Mouse (Mus musculus): Measurements from ENCODE around the gene Gm13289.
"Not testable (repeated sequence)": the region's sequence is repeated elsewhere in the genome, so short reads cannot be mapped to it uniquely, and the experiment has no call there.

Gene Gm13289

DNA sequence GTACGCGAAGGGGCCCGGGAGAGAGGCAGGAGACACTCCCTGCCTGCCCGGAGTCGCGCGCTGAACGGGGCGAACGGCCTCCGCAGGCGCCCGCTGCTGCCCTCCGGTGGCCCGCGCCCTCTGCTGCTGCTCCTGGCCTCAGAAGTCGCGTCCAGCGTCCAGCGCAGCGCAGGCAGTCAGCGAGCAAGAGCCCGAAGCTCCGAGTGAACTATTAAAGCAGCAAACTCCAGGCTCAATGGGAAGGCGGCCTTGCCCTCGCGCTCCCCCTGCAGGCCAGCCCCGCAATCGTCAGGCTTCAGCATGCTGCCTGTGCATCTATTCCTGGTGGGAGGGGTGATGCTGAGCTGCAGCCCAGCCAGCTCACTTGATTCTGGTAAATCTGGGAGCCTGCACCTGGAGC, at the start of gene Gm13289:
Gene Gm13289, plus strand, starts transcription at position 301 of the 400 bp plus-strand sequence.
- DNase-seq (ENCODE audit: low spot score in 2 of 2) = not testable (repeated sequence)

DNA sequence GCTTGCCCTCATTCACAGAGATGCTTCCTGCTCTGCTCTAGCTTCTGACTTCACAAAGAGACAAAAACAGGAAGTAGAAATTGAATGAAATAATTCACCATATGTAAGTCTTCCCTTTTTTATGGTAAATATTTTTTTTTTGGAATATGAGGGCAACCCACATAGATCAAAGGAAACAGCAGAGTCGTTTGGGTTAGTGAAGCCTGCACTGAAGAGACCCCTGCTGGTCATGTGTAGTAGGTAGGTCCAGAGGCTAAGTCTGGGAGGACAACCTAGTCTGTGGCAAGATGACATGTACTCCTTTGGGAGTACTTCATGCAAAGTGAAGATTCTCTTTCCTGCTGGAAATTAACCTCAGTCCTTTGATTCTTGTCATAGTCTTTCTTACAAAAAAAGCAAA, 49.4 kb upstream of the Gm13289 start:
- DNase-seq (ENCODE audit: low spot score in 2 of 2) = no peak

DNA sequence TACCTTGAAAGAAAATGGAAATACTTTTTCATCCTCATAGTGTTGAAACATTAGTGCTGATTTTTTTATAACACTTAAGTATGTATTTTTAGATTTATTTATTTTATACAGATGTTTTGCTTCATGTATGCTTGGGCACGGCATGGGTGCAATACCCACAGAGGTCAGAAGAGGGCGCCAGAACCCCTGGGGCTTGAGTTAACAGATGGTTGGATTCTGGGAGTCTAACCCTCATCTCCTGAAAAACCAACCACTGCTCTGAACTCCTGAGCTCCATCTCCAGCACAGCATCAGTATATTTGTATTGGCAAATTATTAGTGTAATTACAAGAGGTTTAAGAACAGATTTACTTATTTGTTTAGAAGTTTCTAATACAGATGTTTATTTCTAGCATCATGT, 38.2 kb upstream of the Gm13289 start:
- DNase-seq (ENCODE audit: low spot score in 2 of 2) = peak in 1 of 2 experiments; percentile 62

DNA sequence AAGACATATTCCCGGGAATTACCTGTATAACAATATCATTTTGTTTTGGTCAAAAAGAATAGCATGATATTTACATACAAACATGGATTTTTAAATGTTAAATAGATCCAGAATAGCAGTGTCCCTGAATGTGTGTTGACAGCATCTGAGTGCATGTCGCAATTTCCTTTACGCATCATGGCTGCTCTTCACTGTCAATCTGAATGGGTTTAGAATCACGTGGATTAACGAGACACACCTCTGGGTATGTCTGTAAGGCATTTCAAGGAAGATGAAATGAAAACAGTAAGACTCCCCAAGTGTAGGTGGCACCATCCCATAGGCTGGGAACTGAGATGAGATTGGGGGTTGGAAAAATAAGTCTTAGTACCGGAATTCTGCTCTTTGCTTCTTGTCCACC, 37.7 kb upstream of the Gm13289 start:
- DNase-seq (ENCODE audit: low spot score in 2 of 2) = no peak

DNA sequence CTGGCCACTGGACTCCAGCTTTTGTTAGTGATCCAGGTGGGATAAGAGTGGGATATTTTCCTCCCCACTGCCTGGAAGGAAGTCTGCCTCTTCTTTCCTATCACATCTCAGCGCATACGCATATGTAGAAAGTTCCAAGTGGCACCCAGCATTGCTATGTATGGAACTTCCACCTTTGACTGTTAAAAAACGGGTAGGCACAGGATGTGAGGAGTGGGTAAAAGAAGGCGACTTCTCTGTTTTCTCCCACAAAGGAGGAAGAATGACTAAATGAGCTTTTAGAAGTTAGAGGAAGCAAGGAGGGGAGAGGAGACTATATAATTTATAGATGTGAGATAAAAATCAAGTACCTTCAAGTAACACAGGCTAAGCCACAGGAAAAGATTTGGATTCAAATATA, 35.3 kb upstream of the Gm13289 start:
- DNase-seq (ENCODE audit: low spot score in 2 of 2) = no peak

DNA sequence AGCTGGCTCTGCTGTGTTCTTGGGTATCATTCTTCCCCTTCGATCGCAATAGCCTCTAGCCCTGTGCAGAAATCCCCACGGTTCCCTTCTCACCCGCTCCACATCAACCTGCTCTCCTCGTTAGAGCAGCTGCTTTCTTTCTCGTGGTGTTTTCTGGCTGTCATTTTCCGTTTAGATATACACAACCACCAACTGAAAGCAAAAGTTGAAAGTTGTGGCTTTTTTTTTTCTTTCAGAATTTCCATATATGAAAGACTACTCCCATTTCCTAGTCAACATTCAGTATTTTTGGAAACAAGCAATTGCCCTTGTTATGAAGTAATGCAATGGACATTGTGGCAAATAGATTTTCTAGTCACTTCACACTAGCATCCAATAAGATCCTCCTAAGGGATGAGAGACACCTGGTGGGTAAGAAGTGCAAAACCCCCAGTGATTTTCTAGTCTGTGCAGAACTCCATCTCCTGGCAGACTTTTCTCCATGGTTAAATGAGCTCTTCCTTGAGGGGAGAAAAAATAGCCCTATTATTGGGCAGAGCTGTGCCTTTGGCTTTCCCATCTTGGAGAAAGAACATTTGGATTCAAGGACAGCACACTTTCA, 33.9 kb upstream of the Gm13289 start:
- no peak for DNase-seq (ENCODE audit: low spot score in 2 of 2)

DNA sequence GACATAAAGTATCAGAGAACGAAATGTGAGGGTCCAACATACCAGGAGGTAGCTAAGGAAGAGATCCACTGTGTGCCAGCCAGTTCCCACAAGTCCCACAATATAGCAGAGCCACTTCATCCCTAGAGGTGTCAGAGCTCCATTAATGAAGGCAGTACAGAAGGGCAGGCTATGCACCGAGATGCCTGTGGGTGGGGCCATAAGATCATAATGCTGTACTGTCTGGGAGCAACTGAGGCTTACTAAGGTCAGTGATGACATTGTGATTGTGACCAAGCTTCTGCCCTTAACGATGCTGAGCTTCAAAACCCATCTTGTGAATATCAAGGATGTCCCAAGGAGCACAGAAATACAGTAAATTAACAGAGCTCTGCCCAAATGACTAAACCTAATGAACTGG, 32.5 kb upstream of the Gm13289 start:
- DNase-seq (ENCODE audit: low spot score in 2 of 2) = no peak

DNA sequence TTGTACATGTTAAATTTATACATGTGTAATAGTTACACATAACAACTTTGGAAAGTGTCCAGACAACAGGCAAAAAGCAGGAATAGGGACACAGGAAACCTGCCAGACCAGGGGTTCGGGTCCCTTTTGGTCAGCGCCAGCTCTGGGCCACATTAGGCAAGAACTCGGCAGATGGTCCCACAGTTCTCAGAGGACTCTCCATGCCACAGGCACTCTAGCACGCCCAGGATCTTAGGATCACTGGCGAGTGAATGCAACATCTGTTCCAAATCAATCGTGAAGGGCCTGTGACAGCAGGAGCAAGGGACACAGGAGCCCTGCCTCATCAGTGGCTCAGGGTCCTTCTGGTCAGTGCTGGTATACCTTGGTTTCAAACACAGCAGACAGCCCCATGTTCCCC, 26.8 kb upstream of the Gm13289 start:
- no peak for DNase-seq (ENCODE audit: low spot score in 2 of 2)

DNA sequence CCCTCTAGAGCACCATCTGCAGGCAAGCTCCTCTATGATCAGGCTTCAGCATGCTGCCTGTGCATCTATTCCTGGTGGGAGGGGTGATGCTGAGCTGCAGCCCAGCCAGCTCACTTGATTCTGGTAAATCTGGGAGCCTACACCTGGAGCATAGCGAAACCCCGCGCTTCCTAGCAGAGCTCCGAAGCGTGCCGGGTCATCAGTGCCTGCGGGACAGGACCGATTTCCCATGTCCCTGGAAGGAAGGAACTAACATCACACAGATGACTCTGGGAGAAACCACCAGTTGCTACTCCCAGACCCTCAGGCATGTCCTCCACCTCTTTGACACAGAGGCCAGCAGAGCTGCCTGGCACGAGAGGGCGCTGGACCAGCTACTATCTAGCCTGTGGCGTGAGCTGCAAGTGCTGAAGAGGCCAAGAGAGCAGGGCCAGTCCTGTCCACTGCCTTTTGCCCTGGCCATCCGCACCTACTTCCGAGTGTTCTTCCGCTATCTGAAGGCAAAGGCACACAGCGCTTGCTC, 21.8 kb upstream of the Gm13289 start, which contains the start of gene Gm13271:
Gene Gm13271, plus strand, starts transcription at position 51 of the 523 bp plus-strand sequence.
- peak; percentile 76 to 79 for DNase-seq (ENCODE audit: low spot score in 2 of 2)

DNA sequence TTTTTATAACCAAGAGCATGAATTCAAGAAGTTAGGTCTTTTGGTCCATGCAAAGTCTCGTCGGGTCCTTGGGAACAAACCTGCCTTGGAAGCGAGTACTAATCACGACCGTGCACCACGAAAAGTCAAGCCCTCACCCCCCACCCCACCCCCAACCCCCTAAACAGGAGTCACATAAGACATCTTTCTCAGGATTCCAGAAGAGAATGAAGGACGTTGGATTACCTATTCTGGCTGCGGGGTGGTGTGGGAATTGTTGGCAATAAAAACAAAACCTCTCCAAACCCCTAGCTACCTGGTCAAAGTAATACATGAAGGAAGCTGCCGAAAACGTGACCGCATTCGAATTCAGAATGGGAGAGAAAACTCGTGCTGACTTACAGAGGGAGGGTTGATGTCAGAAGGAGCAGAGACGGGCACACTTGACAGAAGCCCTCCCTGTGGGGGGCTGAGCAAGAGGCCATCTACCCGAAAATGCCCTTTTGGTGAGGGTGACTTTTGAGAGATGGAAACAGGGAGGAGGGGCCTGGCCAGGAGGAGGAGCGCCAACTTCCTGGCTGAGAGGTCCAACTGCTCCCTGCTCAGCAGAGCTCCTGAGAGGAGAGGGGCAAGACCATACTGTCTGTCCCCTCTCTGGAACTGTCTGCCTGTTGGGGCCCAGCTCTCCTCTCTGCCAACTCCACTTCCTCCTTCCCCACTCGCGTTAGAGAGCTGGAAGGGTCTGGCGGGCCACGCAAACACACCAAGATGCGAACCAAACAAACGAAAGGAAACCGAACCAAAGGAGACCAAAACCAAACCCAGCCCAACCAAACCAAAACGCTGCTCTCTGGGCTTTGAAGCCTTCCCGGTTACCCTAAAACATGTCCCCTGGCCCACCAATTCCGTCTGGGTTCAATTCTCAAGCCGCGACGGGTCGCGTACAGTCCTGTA, 19.9 kb upstream of the Gm13289 start:
- not testable (repeated sequence) for DNase-seq (ENCODE audit: low spot score in 2 of 2)

DNA sequence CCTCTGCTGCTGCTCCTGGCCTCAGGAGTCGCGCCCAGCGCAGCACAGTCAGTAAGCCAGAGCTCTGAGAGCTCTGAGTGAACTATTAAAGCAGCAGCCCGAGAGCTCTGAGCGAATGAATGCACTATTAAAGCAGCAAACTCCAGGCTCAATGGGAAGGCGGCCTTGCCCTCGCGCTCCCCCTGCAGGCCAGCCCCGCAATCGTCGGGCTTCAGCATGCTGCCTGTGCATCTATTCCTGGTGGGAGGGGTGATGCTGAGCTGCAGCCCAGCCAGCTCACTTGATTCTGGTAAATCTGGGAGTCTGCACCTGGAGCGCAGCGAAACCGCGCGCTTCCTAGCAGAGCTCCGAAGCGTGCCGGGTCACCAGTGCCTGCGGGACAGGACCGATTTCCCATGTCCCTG, 19.1 kb upstream of the Gm13289 start:
- peak; percentile 86 to 90 for DNase-seq (ENCODE audit: low spot score in 2 of 2)

DNA sequence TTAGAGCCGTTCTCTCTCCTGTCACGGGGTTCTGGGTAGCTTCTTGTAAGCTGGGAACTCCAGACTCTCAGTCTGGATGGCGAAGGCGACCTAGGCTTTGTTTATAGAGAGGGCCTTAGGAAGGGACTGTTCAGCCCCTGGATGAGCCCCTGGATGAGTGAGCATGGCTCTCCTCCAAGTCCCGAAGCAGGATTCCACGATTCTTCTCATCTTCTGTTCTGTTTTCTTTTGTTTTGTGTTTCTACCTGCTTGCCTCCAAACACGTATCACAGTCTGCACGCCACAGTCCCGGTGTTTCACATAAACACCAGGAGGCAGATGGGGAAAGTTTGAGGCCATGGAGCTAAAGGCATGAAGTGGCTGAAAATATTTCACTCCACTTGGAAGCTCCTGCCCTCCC, 18.0 kb upstream of the Gm13289 start:
- DNase-seq (ENCODE audit: low spot score in 2 of 2) = not testable (repeated sequence)

DNA sequence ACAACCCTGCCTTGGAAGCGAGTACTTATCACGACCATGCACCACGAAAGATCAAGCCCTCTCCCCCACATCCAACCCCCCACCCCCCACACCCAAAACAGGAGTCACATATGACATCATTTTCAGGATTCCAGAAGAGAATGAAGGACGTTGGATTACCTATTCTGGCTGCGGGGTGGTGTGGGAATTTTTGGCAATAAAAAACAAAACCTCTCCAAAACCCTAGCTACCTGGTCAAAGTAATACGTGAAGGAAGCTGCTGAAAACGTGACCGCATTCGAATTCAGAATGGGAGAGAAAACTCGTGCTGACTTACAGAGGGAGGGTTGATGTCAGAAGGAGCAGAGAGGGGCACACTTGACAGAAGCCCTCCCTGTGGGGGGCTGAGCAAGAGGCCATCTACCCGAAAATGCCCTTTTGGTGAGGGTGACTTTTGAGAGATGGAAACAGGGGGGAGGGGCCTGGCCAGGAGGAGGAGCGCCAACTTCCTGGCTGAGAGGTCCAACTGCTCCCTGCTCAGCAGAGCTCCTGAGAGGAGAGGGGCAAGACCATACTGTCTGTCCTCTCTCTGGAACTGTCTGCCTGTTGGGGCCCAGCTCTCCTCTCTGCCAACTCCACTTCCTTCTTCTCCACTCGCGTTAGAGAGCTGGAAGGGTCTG, 17.0 kb upstream of the Gm13289 start, which contains the start of gene Gm13283:
Gene Gm13283, plus strand, starts transcription at position 510 of the 659 bp plus-strand sequence.
- peak; percentile 33 to 54 for DNase-seq (ENCODE audit: low spot score in 2 of 2)

DNA sequence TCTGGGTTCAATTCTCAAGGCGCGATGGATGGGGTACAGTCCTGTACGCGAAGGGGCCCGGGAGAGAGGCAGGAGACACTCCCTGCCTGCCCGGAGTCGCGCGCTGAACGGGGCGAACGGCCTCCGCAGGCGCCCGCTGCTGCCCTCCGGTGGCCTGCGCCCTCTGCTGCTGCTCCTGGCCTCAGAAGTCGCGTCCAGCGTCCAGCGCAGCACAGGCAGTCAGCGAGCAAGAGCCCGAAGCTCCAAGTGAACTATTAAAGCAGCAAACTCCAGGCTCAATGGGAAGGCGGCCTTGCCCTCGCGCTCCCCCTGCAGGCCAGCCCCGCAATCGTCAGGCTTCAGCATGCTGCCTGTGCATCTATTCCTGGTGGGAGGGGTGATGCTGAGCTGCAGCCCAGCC, 16.3 kb upstream of the Gm13289 start:
- peak in 1 of 2 experiments; percentile 66 for DNase-seq (ENCODE audit: low spot score in 2 of 2)

DNA sequence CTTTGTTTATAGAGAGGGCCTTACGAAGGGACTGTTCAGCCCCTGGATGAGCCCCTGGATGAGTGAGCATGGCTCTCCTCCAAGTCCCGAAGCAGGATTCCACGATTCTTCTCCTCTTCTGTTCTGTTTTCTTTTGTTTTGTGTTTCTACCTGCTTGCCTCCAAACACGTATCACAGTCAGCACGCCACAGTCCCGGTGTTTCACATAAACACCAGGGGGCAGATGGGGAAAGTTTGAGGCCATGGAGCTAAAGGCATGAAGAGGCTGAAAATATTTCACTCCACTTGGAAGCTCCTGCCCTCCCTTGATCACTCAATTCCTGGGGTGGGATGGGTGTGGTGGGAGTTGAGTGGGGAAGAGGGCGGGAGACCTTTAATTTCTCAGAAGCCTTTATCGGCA, 14.9 kb upstream of the Gm13289 start:
- peak; percentile 73 to 77 for DNase-seq (ENCODE audit: low spot score in 2 of 2)

DNA sequence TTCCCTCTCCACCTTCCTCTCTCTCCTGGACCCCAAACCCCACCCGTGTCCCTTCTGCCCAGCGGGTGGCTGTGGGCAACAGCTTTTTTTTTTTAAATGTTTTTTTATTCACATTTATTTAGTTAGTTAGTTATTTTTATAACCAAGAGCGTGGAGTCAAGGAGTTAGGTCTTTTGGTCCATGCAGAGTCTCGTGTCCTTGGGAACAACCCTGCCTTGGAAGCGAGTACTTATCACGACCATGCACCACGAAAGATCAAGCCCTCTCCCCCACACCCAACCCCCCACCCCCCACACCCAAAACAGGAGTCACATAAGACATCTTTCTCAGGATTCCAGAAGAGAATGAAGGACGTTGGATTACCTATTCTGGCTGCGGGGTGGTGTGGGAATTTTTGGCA, 14.4 kb upstream of the Gm13289 start:
- DNase-seq (ENCODE audit: low spot score in 2 of 2) = peak in 1 of 2 experiments; percentile 45

DNA sequence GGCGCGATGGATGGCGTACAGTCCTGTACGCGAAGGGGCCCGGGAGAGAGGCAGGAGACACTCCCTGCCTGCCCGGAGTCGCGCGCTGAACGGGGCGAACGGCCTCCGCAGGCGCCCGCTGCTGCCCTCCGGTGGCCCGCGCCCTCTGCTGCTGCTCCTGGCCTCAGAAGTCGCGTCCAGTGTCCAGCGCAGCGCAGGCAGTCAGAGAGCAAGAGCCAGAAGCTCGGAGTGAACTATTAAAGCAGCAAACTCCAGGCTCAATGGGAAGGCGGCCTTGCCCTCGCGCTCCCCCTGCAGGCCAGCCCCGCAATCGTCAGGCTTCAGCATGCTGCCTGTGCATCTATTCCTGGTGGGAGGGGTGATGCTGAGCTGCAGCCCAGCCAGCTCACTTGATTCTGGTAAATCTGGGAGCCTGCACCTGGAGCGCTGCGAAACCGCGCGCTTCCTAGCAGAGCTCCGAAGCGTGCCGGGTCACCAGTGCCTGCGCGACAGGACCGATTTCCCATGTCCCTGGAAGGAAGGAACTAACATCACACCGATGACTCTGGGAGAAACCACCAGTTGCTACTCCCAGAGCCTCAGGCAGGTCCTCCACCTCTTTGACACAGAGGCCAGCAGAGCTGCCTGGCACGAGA, 13.2 kb upstream of the Gm13289 start:
- not testable (repeated sequence) for DNase-seq (ENCODE audit: low spot score in 2 of 2)

DNA sequence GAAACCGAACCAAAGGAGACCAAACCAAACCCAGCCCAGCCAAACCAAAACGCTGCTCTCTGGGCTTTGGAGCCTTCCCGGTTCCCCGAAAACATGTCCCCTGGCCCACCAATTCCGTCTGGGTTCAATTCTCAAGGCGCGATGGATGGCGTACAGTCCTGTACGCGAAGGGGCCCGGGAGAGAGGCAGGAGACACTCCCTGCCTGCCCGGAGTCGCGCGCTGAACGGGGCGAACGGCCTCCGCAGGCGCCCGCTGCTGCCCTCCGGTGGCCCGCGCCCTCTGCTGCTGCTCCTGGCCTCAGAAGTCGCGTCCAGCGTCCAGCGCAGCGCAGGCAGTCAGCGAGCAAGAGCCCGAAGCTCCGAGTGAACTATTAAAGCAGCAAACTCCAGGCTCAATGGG, 3.2 kb upstream of the Gm13289 start, which contains the start of gene Gm13290:
Gene Gm13290, plus strand, starts transcription at position 301 of the 400 bp plus-strand sequence.
- not testable (repeated sequence) for DNase-seq (ENCODE audit: low spot score in 2 of 2)

DNA sequence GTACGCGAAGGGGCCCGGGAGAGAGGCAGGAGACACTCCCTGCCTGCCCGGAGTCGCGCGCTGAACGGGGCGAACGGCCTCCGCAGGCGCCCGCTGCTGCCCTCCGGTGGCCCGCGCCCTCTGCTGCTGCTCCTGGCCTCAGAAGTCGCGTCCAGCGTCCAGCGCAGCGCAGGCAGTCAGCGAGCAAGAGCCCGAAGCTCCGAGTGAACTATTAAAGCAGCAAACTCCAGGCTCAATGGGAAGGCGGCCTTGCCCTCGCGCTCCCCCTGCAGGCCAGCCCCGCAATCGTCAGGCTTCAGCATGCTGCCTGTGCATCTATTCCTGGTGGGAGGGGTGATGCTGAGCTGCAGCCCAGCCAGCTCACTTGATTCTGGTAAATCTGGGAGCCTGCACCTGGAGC, 2.8 kb downstream of the Gm13289 start, which contains the start of gene Gm13272:
Gene Gm13272, plus strand, starts transcription at position 301 of the 400 bp plus-strand sequence.
- DNase-seq (ENCODE audit: low spot score in 2 of 2) = not testable (repeated sequence)

DNA sequence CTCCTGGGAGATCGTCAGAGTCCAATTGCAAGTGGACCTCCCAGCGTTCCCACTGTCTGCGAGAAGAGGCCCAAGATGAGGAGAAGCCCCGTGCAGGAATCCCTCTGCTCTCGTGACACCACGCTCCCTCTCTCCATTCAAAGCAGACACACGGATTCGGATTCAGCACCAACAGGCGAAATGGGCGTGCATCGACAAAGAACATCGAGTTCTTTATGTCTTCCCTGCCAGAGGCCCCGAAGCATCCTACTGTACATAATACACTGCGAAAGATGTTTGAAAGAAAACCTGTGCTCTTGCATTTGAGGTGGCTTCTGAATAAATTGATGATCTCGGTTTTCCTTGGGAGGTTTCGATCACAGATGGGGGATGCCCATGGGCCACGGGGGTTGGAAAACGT, 3.6 kb downstream of the Gm13289 start:
- DNase-seq (ENCODE audit: low spot score in 2 of 2) = not testable (repeated sequence)

DNA sequence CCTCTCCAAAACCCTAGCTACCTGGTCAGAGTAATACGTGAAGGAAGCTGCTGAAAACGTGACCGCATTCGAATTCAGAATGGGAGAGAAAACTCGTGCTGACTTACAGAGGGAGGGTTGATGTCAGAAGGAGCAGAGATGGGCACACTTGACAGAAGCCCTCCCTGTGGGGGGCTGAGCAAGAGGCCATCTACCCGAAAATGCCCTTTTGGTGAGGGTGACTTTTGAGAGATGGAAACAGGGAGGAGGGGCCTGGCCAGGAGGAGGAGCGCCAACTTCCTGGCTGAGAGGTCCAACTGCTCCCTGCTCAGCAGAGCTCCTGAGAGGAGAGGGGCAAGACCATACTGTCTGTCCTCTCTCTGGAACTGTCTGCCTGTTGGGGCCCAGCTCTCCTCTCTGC, 5.1 kb downstream of the Gm13289 start, which contains the start of gene Ifnz:
Gene Ifnz, plus strand, starts transcription at position 301 of the 400 bp plus-strand sequence.
- not testable (repeated sequence) for DNase-seq (ENCODE audit: low spot score in 2 of 2)
